Mouse (Mus musculus): ENCODE results near the gene Rpl10-ps3. TPM values are rescaled to one million over a fixed set of nuclear protein-coding genes. Genes with fewer than 3 reads are reported as not detected.

Rpl10-ps3 gene
- polyA plus RNA-seq, 1 experiment from 2014 or later: 204 TPM

DNA sequence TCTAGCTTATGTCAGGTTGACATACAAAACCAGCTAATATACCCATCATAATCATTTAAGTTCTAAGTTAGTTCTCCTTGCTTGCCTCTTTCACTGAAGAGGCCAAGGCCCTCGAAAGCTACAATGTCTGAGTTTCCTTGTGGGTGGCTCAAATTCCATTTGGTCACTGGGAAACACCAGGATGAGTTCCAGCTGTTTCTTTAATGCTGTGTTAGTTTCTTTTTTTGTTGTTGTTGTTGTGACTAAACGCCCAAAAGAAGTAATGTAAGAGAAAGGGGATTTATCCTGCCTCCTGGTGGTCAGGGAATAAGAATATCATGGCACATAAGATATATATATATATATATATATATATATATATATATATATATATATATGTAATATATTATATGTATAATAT is 39.7 kb downstream of the Rpl10-ps3 start:
- WGBS: 47% methylated on average over 2 of the region's 2 CpGs
- no peak overlapping the region for H3K27ac ChIP-seq
- H3K4me2 ChIP-seq (replicated peaks): no peak overlapping the region
- H3K27me3 ChIP-seq: no peaks in the 10 kb centered on the region
- no peaks in the 10 kb centered on the region for H3K9me3 ChIP-seq
- no peak for ATAC-seq (ENCODE audit: insufficient number of reproducible peaks, insufficient read depth, low FRiP score, low TSS enrichment)
- H3K4me1 ChIP-seq: 0 out of 2 replicates have a peak, but pooled peaks cover 9% of the 10 kb centered on the region
- no peak overlapping the region for H3K9ac ChIP-seq
- no peaks in the 10 kb centered on the region for H3K36me3 ChIP-seq
- H3K4me3 ChIP-seq: no peak overlapping the region

GRCm38 (mm10) chr9:50304004-50304403 is 40.8 kb downstream of the Rpl10-ps3 start:
- no peak for ATAC-seq (ENCODE audit: insufficient number of reproducible peaks, insufficient read depth, low FRiP score, low TSS enrichment)
- H3K4me3 ChIP-seq: no peak overlapping the region
- no peak overlapping the region for H3K4me2 ChIP-seq (replicated peaks)
- no peaks in the 10 kb centered on the region for H3K27me3 ChIP-seq
- H3K36me3 ChIP-seq: no peaks in the 10 kb centered on the region
- no peak overlapping the region for H3K27ac ChIP-seq
- 74% methylated on average over 4 of the region's 4 CpGs for WGBS
- no peaks in the 10 kb centered on the region for H3K9me3 ChIP-seq
- H3K4me1 ChIP-seq: 0 out of 2 replicates have a peak, but pooled peaks cover 9% of the 10 kb centered on the region
- no peak overlapping the region for H3K9ac ChIP-seq

GRCm38 (mm10) chr9:50301722-50302121 is 43.0 kb downstream of the Rpl10-ps3 start:
- no peak for ATAC-seq (ENCODE audit: insufficient number of reproducible peaks, insufficient read depth, low FRiP score, low TSS enrichment)

GRCm38 (mm10) chr9:50298389-50298788 is 46.4 kb downstream of the Rpl10-ps3 start:
- H3K4me1 ChIP-seq: no peaks in the 10 kb centered on the region
- ATAC-seq (ENCODE audit: insufficient number of reproducible peaks, insufficient read depth, low FRiP score, low TSS enrichment): no peak
- H3K9ac ChIP-seq: no peak overlapping the region
- H3K27ac ChIP-seq: no peak overlapping the region
- WGBS: 68% methylated on average over 2 of the region's 2 CpGs
- H3K9me3 ChIP-seq: no peaks in the 10 kb centered on the region
- no peak overlapping the region for H3K4me3 ChIP-seq
- H3K27me3 ChIP-seq: no peaks in the 10 kb centered on the region
- no peaks in the 10 kb centered on the region for H3K36me3 ChIP-seq
- H3K4me2 ChIP-seq (replicated peaks): no peak overlapping the region

More at GRCm38 (mm10) chr9:50301722-50302121, 43.0 kb downstream of the Rpl10-ps3 start:
- no peak overlapping the region for H3K4me2 ChIP-seq (replicated peaks)
- no peaks in the 10 kb centered on the region for H3K9me3 ChIP-seq
- H3K36me3 ChIP-seq: no peaks in the 10 kb centered on the region
- H3K9ac ChIP-seq: no peak overlapping the region
- H3K4me3 ChIP-seq: no peak overlapping the region
- 0 out of 2 replicates have a peak, but pooled peaks cover 9% of the 10 kb centered on the region for H3K4me1 ChIP-seq
- H3K27ac ChIP-seq: no peak overlapping the region
- no peaks in the 10 kb centered on the region for H3K27me3 ChIP-seq

Other genes with a start within 250 kb of the Rpl10-ps3 start
- gene Plet1, start 149.6 kb upstream of the Rpl10-ps3 start, polyA plus RNA-seq (2016; fragmentation: Nextera tagmentation; extraction: Ambion mirVana): 1.2 TPM in 2 replicates
- gene Pts, start 183.8 kb upstream of the Rpl10-ps3 start, polyA plus RNA-seq (2016; fragmentation: Nextera tagmentation; extraction: Ambion mirVana): 71.9 and 73.6 TPM in 2 replicates
- gene Il18, start 209.9 kb upstream of the Rpl10-ps3 start, polyA plus RNA-seq (2016; fragmentation: Nextera tagmentation; extraction: Ambion mirVana): 3.3 and 5.1 TPM in 2 replicates
- gene Bco2, start 210.2 kb upstream of the Rpl10-ps3 start, polyA plus RNA-seq (2016; fragmentation: Nextera tagmentation; extraction: Ambion mirVana): 0.12 TPM in 1 of 2 replicates, not detected in the other
- gene Tex12, start 216.4 kb upstream of the Rpl10-ps3 start, polyA plus RNA-seq (2016; fragmentation: Nextera tagmentation; extraction: Ambion mirVana): not detected in 2 replicates

Measured in embryonic facial prominence, embryonic 12.5 days (tissue).